Mouse (Mus musculus): Measurements from ENCODE around the gene Adamtsl2. TPM values are rescaled to one million over a fixed set of nuclear protein-coding genes. Genes with fewer than 3 reads are reported as not detected.

The Adamtsl2 gene
- polyA plus RNA-seq, 1 experiment, result 0.85 TPM

GRCm38 (mm10) chr2:27044166-27044565 is 35.0 kb upstream of the Adamtsl2 start:
- TF ChIP-seq CTCF (IDR thresholded peaks at IDR 0.05; ENCODE audit: control insufficient read depth, insufficient read depth, low read length), result no peak
- no peak for TF ChIP-seq POLR2A (IDR thresholded peaks at IDR 0.05; ENCODE audit: borderline replicate concordance, control insufficient read depth, low read depth, low read length)
- H3K4me3 ChIP-seq (replicated peaks; ENCODE audit: control insufficient read depth, low read depth, low read length), result no peak overlapping the region
- 89% methylated on average over 4 of the region's 4 CpGs for WGBS

GRCm38 (mm10) chr2:27044641-27045040 is 34.5 kb upstream of the Adamtsl2 start:
- Histone ChIP-seq H3K4me3 (replicated peaks; ENCODE audit: control insufficient read depth, low read depth, low read length) (no peak overlapping the region), H3K27ac (ENCODE audit: control insufficient read depth, insufficient read depth, low read depth, low read length, poor library complexity) (no peak overlapping the region), H3K4me1 (ENCODE audit: control insufficient read depth, insufficient read depth, low read length) (no peaks in the 10 kb centered on the region)
- no peak for TF ChIP-seq POLR2A (IDR thresholded peaks at IDR 0.05; ENCODE audit: borderline replicate concordance, control insufficient read depth, low read depth, low read length)
- TF ChIP-seq CTCF (IDR thresholded peaks at IDR 0.05; ENCODE audit: control insufficient read depth, insufficient read depth, low read length), result no peak
- WGBS, result 68% methylated on average over 3 of the region's 3 CpGs

More at GRCm38 (mm10) chr2:27044166-27044565, 35.0 kb upstream of the Adamtsl2 start:
- H3K4me1 ChIP-seq (ENCODE audit: control insufficient read depth, insufficient read depth, low read length), result no peaks in the 10 kb centered on the region
- no peak overlapping the region; the same call in 1 of the 2 replicates for H3K27ac ChIP-seq (ENCODE audit: control insufficient read depth, insufficient read depth, low read depth, low read length, poor library complexity)

- TF ChIP-seq CTCF (IDR thresholded peaks at IDR 0.05; ENCODE audit: control insufficient read depth, insufficient read depth, low read length), result no peak
- no peak for TF ChIP-seq POLR2A (IDR thresholded peaks at IDR 0.05; ENCODE audit: borderline replicate concordance, control insufficient read depth, low read depth, low read length)
- 65% methylated on average over 8 of the region's 8 CpGs for WGBS
- H3K4me3 ChIP-seq (replicated peaks; ENCODE audit: control insufficient read depth, low read depth, low read length), result no peak overlapping the region
- no peak overlapping the region for H3K27ac ChIP-seq (ENCODE audit: control insufficient read depth, insufficient read depth, low read depth, low read length, poor library complexity)
- no peaks in the 10 kb centered on the region for H3K4me1 ChIP-seq (ENCODE audit: control insufficient read depth, insufficient read depth, low read length)
These were observed 33.0 kb upstream of the Adamtsl2 start for GRCm38 (mm10) chr2:27045979-27046770.

GRCm38 (mm10) chr2:27049408-27049807 is 29.8 kb upstream of the Adamtsl2 start:
- WGBS, result 64% methylated on average over 6 of the region's 6 CpGs
- no peak overlapping the region for H3K4me3 ChIP-seq (replicated peaks; ENCODE audit: control insufficient read depth, low read depth, low read length)

GRCm38 (mm10) chr2:27058251-27058650 is 20.9 kb upstream of the Adamtsl2 start:
- Histone ChIP-seq H3K4me3 (replicated peaks; ENCODE audit: control insufficient read depth, low read depth, low read length) (no peak overlapping the region), H3K4me1 (ENCODE audit: control insufficient read depth, insufficient read depth, low read length) (no peaks in the 10 kb centered on the region), H3K27ac (ENCODE audit: control insufficient read depth, insufficient read depth, low read depth, low read length, poor library complexity) (no peak overlapping the region)
- WGBS, result 28% methylated on average over 4 of the region's 4 CpGs
- TF ChIP-seq POLR2A (IDR thresholded peaks at IDR 0.05; ENCODE audit: borderline replicate concordance, control insufficient read depth, low read depth, low read length) (no peak), CTCF (IDR thresholded peaks at IDR 0.05; ENCODE audit: control insufficient read depth, insufficient read depth, low read length) (no peak)

More at GRCm38 (mm10) chr2:27049408-27049807, 29.8 kb upstream of the Adamtsl2 start:
- no peaks in the 10 kb centered on the region for H3K4me1 ChIP-seq (ENCODE audit: control insufficient read depth, insufficient read depth, low read length)
- no peak overlapping the region for H3K27ac ChIP-seq (ENCODE audit: control insufficient read depth, insufficient read depth, low read depth, low read length, poor library complexity)
- no peak for TF ChIP-seq POLR2A (IDR thresholded peaks at IDR 0.05; ENCODE audit: borderline replicate concordance, control insufficient read depth, low read depth, low read length)
- no peak for TF ChIP-seq CTCF (IDR thresholded peaks at IDR 0.05; ENCODE audit: control insufficient read depth, insufficient read depth, low read length)

- TF ChIP-seq POLR2A (IDR thresholded peaks at IDR 0.05; ENCODE audit: borderline replicate concordance, control insufficient read depth, low read depth, low read length), result no peak
- TF ChIP-seq CTCF (IDR thresholded peaks at IDR 0.05; ENCODE audit: control insufficient read depth, insufficient read depth, low read length), result no peak
- 20% methylated on average over 12 of the region's 12 CpGs for WGBS
- H3K4me3 ChIP-seq (replicated peaks; ENCODE audit: control insufficient read depth, low read depth, low read length), result no peak overlapping the region
- no peaks in the 10 kb centered on the region for H3K4me1 ChIP-seq (ENCODE audit: control insufficient read depth, insufficient read depth, low read length)
- H3K27ac ChIP-seq (ENCODE audit: control insufficient read depth, insufficient read depth, low read depth, low read length, poor library complexity), result no peak overlapping the region
These were observed 20.4 kb upstream of the Adamtsl2 start for GRCm38 (mm10) chr2:27058751-27059150.

GRCm38 (mm10) chr2:27059187-27059586 is 20.0 kb upstream of the Adamtsl2 start:
- Histone ChIP-seq H3K4me1 (ENCODE audit: control insufficient read depth, insufficient read depth, low read length) (no peaks in the 10 kb centered on the region), H3K27ac (ENCODE audit: control insufficient read depth, insufficient read depth, low read depth, low read length, poor library complexity) (no peak overlapping the region), H3K4me3 (replicated peaks; ENCODE audit: control insufficient read depth, low read depth, low read length) (no peak overlapping the region)
- TF ChIP-seq POLR2A (IDR thresholded peaks at IDR 0.05; ENCODE audit: borderline replicate concordance, control insufficient read depth, low read depth, low read length), result no peak
- no peak for TF ChIP-seq CTCF (IDR thresholded peaks at IDR 0.05; ENCODE audit: control insufficient read depth, insufficient read depth, low read length)
- 82% methylated on average over 9 of the region's 9 CpGs for WGBS

- WGBS, result 80% methylated on average over 2 of the region's 2 CpGs
- no peaks in the 10 kb centered on the region for H3K4me1 ChIP-seq (ENCODE audit: control insufficient read depth, insufficient read depth, low read length)
- no peak for TF ChIP-seq CTCF (IDR thresholded peaks at IDR 0.05; ENCODE audit: control insufficient read depth, insufficient read depth, low read length)
- H3K4me3 ChIP-seq (replicated peaks; ENCODE audit: control insufficient read depth, low read depth, low read length), result no peak overlapping the region
- no peak overlapping the region for H3K27ac ChIP-seq (ENCODE audit: control insufficient read depth, insufficient read depth, low read depth, low read length, poor library complexity)
These were observed 12.1 kb upstream of the Adamtsl2 start for GRCm38 (mm10) chr2:27067124-27067523.

Data from bone marrow, adult 2 months (tissue).